Mouse (Mus musculus): ENCODE measurements around the gene P2rx6. TPM values are rescaled to one million over a fixed set of nuclear protein-coding genes. Genes with fewer than 3 reads are reported as not detected.

P2rx6 gene
- polyA plus RNA-seq, 1 experiment from 2014 or later = 0.41 TPM

- Histone ChIP-seq H3K36me3 (ENCODE audit: control insufficient read depth, insufficient read depth, low read length) (no peaks in the 10 kb centered on the region), H3K27ac (ENCODE audit: low read depth, low read length) (no peak overlapping the region), H3K27me3 (ENCODE audit: control insufficient read depth, insufficient read depth, low read length) (0 out of 2 replicates have a peak, but pooled peaks cover 2% of the 10 kb centered on the region), H3K4me1 (ENCODE audit: control insufficient read depth, insufficient read depth, low read length) (peaks cover 25% of the 10 kb centered on the region), H3K4me3 (ENCODE audit: low read depth, low read length) (no peak overlapping the region), H3K4me2 (ENCODE audit: low read depth) (no peak overlapping the region), H3K9me3 (ENCODE audit: control insufficient read depth, low read length) (no peaks in the 10 kb centered on the region), H3K9ac (ENCODE audit: low read length) (no peak overlapping the region)
- ATAC-seq (ENCODE audit: insufficient read depth, low FRiP score, low TSS enrichment) (no peak), DNase-seq (ENCODE audit: low spot score) (no peak)
- WGBS = 55% methylated on average over 4 of the region's 4 CpGs
These were observed 4.8 kb upstream of the P2rx6 start for GRCm38 (mm10) chr16:17556907-17557306.

DNA sequence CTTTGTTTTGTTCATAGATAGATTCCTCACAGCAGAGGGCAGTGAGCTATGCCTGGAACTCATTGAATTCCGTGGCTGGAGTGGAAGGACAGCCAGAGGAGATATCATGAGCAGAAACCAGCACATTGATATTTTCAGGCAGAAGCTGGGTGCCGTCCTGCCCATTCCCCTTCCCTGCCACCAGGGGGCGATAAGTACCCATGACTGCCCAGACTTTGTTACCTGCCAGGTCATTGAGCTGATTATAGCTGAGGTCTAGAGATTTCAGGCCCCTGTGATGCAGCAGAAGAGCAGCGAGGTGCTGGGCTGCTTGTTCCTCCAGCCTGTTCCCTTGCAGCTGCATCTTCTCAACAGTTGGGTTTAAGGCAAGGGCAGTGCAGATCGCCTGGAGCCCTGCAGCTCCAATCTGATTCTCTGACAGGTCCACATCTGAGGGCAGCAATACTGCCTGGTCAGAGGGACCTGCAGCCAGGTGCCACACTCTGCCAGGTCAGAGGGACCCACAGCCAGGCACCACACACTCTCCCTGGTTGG, 3.7 kb upstream of the P2rx6 start:
- H3K27me3 ChIP-seq (ENCODE audit: control insufficient read depth, insufficient read depth, low read length) = 0 out of 2 replicates have a peak, but pooled peaks cover 2% of the 10 kb centered on the region
- H3K4me3 ChIP-seq (ENCODE audit: low read depth, low read length) = no peak overlapping the region
- DNase-seq (ENCODE audit: low spot score) = peak; percentile 77
- no peaks in the 10 kb centered on the region for H3K36me3 ChIP-seq (ENCODE audit: control insufficient read depth, insufficient read depth, low read length)
- peak; percentile 13; the same call in 1 of the 2 replicates for ATAC-seq (ENCODE audit: insufficient read depth, low FRiP score, low TSS enrichment)
- peaks cover 25% of the 10 kb centered on the region for H3K4me1 ChIP-seq (ENCODE audit: control insufficient read depth, insufficient read depth, low read length)
- H3K9ac ChIP-seq (ENCODE audit: low read length) = no peak overlapping the region; the same call in 1 of the 2 replicates
- peak overlapping the region; percentile 6 for H3K4me2 ChIP-seq (ENCODE audit: low read depth)
- WGBS = 1% methylated on average over 5 of the region's 5 CpGs
- H3K9me3 ChIP-seq (ENCODE audit: control insufficient read depth, low read length) = no peaks in the 10 kb centered on the region
- no peak overlapping the region for H3K27ac ChIP-seq (ENCODE audit: low read depth, low read length)

- peaks cover 25% of the 10 kb centered on the region for H3K4me1 ChIP-seq (ENCODE audit: control insufficient read depth, insufficient read depth, low read length)
- no peak overlapping the region; the same call in 1 of the 2 replicates for H3K27ac ChIP-seq (ENCODE audit: low read depth, low read length)
- 1% methylated on average over 5 of the region's 5 CpGs for WGBS
These were observed 2.9 kb upstream of the P2rx6 start for GRCm38 (mm10) chr16:17558811-17559210.

GRCm38 (mm10) chr16:17559396-17560027, 2.2 kb upstream of the P2rx6 start:
- ATAC-seq (ENCODE audit: insufficient read depth, low FRiP score, low TSS enrichment) (no peak), DNase-seq (ENCODE audit: low spot score) (no peak)
- no peak overlapping the region for H3K4me2 ChIP-seq (ENCODE audit: low read depth)
- no peak overlapping the region for H3K4me3 ChIP-seq (ENCODE audit: low read depth, low read length)
- H3K36me3 ChIP-seq (ENCODE audit: control insufficient read depth, insufficient read depth, low read length) = no peaks in the 10 kb centered on the region
- no peak overlapping the region for H3K27ac ChIP-seq (ENCODE audit: low read depth, low read length)
- WGBS = 67% methylated on average over 9 of the region's 9 CpGs
- H3K9me3 ChIP-seq (ENCODE audit: control insufficient read depth, low read length) = no peaks in the 10 kb centered on the region
- 0 out of 2 replicates have a peak, but pooled peaks cover 2% of the 10 kb centered on the region for H3K27me3 ChIP-seq (ENCODE audit: control insufficient read depth, insufficient read depth, low read length)
- H3K9ac ChIP-seq (ENCODE audit: low read length) = no peak overlapping the region
- H3K4me1 ChIP-seq (ENCODE audit: control insufficient read depth, insufficient read depth, low read length) = peaks cover 22% of the 10 kb centered on the region

More at GRCm38 (mm10) chr16:17558811-17559210, 2.9 kb upstream of the P2rx6 start:
- no peaks in the 10 kb centered on the region for H3K9me3 ChIP-seq (ENCODE audit: control insufficient read depth, low read length)
- 0 out of 2 replicates have a peak, but pooled peaks cover 2% of the 10 kb centered on the region for H3K27me3 ChIP-seq (ENCODE audit: control insufficient read depth, insufficient read depth, low read length)
- H3K4me3 ChIP-seq (ENCODE audit: low read depth, low read length) = no peak overlapping the region
- H3K4me2 ChIP-seq (ENCODE audit: low read depth) = peak overlapping the region; percentile 6
- DNase-seq (ENCODE audit: low spot score) = peak; percentile 53
- no peaks in the 10 kb centered on the region for H3K36me3 ChIP-seq (ENCODE audit: control insufficient read depth, insufficient read depth, low read length)
- no peak for ATAC-seq (ENCODE audit: insufficient read depth, low FRiP score, low TSS enrichment)
- H3K9ac ChIP-seq (ENCODE audit: low read length) = no peak overlapping the region; the same call in 1 of the 2 replicates

DNA sequence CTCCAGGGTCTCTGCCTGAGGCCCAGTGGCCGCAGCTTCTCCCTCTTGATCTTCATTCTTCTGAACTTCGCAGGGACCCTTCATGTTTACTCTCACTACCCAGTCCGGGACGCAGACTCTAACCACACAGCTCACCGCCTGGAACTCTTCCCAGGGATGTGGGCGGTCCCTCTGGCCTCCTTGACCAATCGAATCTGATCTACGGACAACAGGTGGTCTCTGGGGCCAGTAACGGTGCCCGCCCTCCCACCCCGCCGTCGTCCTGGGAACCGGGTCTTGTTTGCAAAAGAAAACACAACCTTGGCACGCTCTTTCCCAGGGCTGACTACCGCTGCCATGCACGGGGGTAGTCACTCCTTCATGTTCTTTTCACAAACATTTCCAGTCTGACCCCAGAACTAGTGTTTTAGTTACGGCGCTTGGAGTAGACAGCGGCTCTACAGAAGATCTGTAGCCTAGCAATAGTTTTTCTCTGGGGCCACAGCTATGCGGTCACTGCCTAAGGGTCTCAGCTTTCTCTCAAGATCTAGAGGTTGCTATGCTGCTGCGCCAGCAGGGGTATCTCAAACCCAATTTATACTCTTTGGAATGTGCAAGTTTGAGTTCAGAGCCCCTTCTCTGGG, 446 bp upstream of the P2rx6 start, which contains the start of gene Lrrc74b:
Lrrc74b (minus strand) TSS at position 120 of the 623 bp plus-strand sequence.
- H3K4me3 ChIP-seq (ENCODE audit: low read depth, low read length) = peak within 1 kb of the TSS; percentile 20
- H3K27ac ChIP-seq (ENCODE audit: low read depth, low read length) = no peak within 1 kb of the TSS
- peak; percentile 65 for DNase-seq (ENCODE audit: low spot score)
- peaks cover 22% of the 10 kb centered on the region for H3K4me1 ChIP-seq (ENCODE audit: control insufficient read depth, insufficient read depth, low read length)
- peak within 1 kb of the TSS; percentile 37 for H3K4me2 ChIP-seq (ENCODE audit: low read depth)
- ATAC-seq (ENCODE audit: insufficient read depth, low FRiP score, low TSS enrichment) = peak; percentile 72
- no peaks in the 10 kb centered on the region for H3K36me3 ChIP-seq (ENCODE audit: control insufficient read depth, insufficient read depth, low read length)
- 0 out of 2 replicates have a peak, but pooled peaks cover 2% of the 10 kb centered on the region for H3K27me3 ChIP-seq (ENCODE audit: control insufficient read depth, insufficient read depth, low read length)
- H3K9ac ChIP-seq (ENCODE audit: low read length) = no peak within 1 kb of the TSS
- H3K9me3 ChIP-seq (ENCODE audit: control insufficient read depth, low read length) = no peaks in the 10 kb centered on the region
- 1% methylated on average over 22 of the region's 22 CpGs for WGBS

GRCm38 (mm10) chr16:17563580-17563979, 1.9 kb downstream of the P2rx6 start:
- 48% methylated on average over 1 of the region's 1 CpGs for WGBS
- no peak for ATAC-seq (ENCODE audit: insufficient read depth, low FRiP score, low TSS enrichment)
- no peak for DNase-seq (ENCODE audit: low spot score)
- no peak overlapping the region for H3K9ac ChIP-seq (ENCODE audit: low read length)
- no peak overlapping the region for H3K4me3 ChIP-seq (ENCODE audit: low read depth, low read length)
- H3K27me3 ChIP-seq (ENCODE audit: control insufficient read depth, insufficient read depth, low read length) = 0 out of 2 replicates have a peak, but pooled peaks cover 2% of the 10 kb centered on the region
- H3K9me3 ChIP-seq (ENCODE audit: control insufficient read depth, low read length) = no peaks in the 10 kb centered on the region
- no peak overlapping the region for H3K27ac ChIP-seq (ENCODE audit: low read depth, low read length)
- H3K4me1 ChIP-seq (ENCODE audit: control insufficient read depth, insufficient read depth, low read length) = peaks cover 18% of the 10 kb centered on the region
- no peaks in the 10 kb centered on the region for H3K36me3 ChIP-seq (ENCODE audit: control insufficient read depth, insufficient read depth, low read length)
- H3K4me2 ChIP-seq (ENCODE audit: low read depth) = no peak overlapping the region

- no peaks in the 10 kb centered on the region for H3K36me3 ChIP-seq (ENCODE audit: control insufficient read depth, insufficient read depth, low read length)
- DNase-seq (ENCODE audit: low spot score) = no peak
- no peak overlapping the region for H3K9ac ChIP-seq (ENCODE audit: low read length)
- H3K4me1 ChIP-seq (ENCODE audit: control insufficient read depth, insufficient read depth, low read length) = peaks cover 12% of the 10 kb centered on the region; the same call in 1 of the 2 replicates
- 90% methylated on average over 2 of the region's 2 CpGs for WGBS
- 0 out of 2 replicates have a peak, but pooled peaks cover 2% of the 10 kb centered on the region for H3K27me3 ChIP-seq (ENCODE audit: control insufficient read depth, insufficient read depth, low read length)
- no peak overlapping the region for H3K4me3 ChIP-seq (ENCODE audit: low read depth, low read length)
- no peak overlapping the region for H3K4me2 ChIP-seq (ENCODE audit: low read depth)
- no peak for ATAC-seq (ENCODE audit: insufficient read depth, low FRiP score, low TSS enrichment)
- no peak overlapping the region for H3K27ac ChIP-seq (ENCODE audit: low read depth, low read length)
- no peaks in the 10 kb centered on the region for H3K9me3 ChIP-seq (ENCODE audit: control insufficient read depth, low read length)
These were observed 2.5 kb downstream of the P2rx6 start for GRCm38 (mm10) chr16:17564221-17564620.

- WGBS = 71% methylated on average over 3 of the region's 3 CpGs
- no peak overlapping the region for H3K9ac ChIP-seq (ENCODE audit: low read length)
These were observed 3.1 kb downstream of the P2rx6 start for GRCm38 (mm10) chr16:17564771-17565170.

More at GRCm38 (mm10) chr16:17564771-17565170, 3.1 kb downstream of the P2rx6 start:
- DNase-seq (ENCODE audit: low spot score) (no peak), ATAC-seq (ENCODE audit: insufficient read depth, low FRiP score, low TSS enrichment) (no peak)
- Histone ChIP-seq H3K4me1 (ENCODE audit: control insufficient read depth, insufficient read depth, low read length) (peaks cover 9% of the 10 kb centered on the region; the same call in 1 of the 2 replicates), H3K4me3 (ENCODE audit: low read depth, low read length) (no peak overlapping the region), H3K4me2 (ENCODE audit: low read depth) (no peak overlapping the region), H3K36me3 (ENCODE audit: control insufficient read depth, insufficient read depth, low read length) (no peaks in the 10 kb centered on the region), H3K9me3 (ENCODE audit: control insufficient read depth, low read length) (no peaks in the 10 kb centered on the region), H3K27me3 (ENCODE audit: control insufficient read depth, insufficient read depth, low read length) (0 out of 2 replicates have a peak, but pooled peaks cover 2% of the 10 kb centered on the region), H3K27ac (ENCODE audit: low read depth, low read length) (no peak overlapping the region)
